34 mouse cellular contexts compared by ENCODE assay signal in the genomic region with DNA sequence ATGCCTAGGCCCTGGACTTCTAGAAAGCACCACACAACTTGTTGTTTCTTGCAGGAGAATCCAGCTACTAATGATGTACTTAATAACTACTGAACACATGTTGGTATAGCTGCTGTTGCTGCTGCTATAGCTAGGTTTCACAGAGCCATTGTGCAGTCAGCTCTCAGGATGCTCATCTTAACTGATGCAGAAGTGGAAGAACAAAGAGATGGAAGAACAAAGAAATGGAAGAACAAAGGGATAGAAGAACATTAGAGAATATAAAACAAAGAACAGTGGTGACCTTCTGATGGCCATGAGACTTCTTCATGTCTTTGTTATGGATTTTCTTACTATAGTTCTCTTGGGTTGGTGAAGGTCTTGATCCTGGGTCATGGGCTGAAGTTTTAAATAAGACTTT. TPM values are rescaled to one million over a fixed set of nuclear protein-coding genes. Genes with fewer than 3 reads are reported as not detected.
"Had no signal": no experiment of that assay in that cellular context is flagged by ENCODE, and none has a peak within 500 bp of the region (broad histone marks: within the 10 kb centered on the region; RNA-seq: fewer than 3 reads in every experiment).

No protein-coding gene starts in this region.

- H3K9ac ChIP-seq: limb, embryonic 12.5 days; limb, embryonic 13.5 days; limb, embryonic 15.5 days; liver, embryonic 13.5 days; liver, embryonic 14.5 days; liver, embryonic 15.5 days; lung, embryonic 14.5 days; lung, embryonic 15.5 days; midbrain, embryonic 12.5 days; midbrain, embryonic 13.5 days; midbrain, embryonic 15.5 days had no signal

- H3K27ac ChIP-seq: left cerebral cortex, adult 2 months; limb, embryonic 10.5 days; limb, embryonic 12.5 days; limb, embryonic 13.5 days; limb, embryonic 15.5 days; liver, embryonic 13.5 days; liver, embryonic 14.5 days; liver, embryonic 15.5 days; lung, embryonic 15.5 days; macrophage; midbrain, embryonic 10.5 days; midbrain, embryonic 12.5 days; midbrain, embryonic 13.5 days; midbrain, embryonic 15.5 days had no signal

- ATAC-seq: lung, postnatal 0 days; midbrain, embryonic 13.5 days; midbrain, embryonic 15.5 days; midbrain, embryonic 16.5 days had no signal

- H3K4me2 ChIP-seq: limb, embryonic 12.5 days; limb, embryonic 13.5 days; limb, embryonic 15.5 days; liver, embryonic 11.5 days; liver, embryonic 13.5 days; liver, embryonic 15.5 days; lung, embryonic 14.5 days; lung, embryonic 15.5 days; midbrain, embryonic 11.5 days; midbrain, embryonic 12.5 days; midbrain, embryonic 13.5 days; midbrain, embryonic 15.5 days had no signal

- H3K36me3 ChIP-seq: limb, embryonic 15.5 days; liver, embryonic 13.5 days; liver, embryonic 15.5 days; lung, embryonic 15.5 days; midbrain, embryonic 12.5 days; midbrain, embryonic 13.5 days; midbrain, embryonic 15.5 days had no signal

- DNase-seq: left cerebral cortex, postnatal 4 days; liver; liver, embryonic 13.5 days; lung, adult 18-20 months; lung, adult 2 months; lung, embryonic 14.5 days; lung, postnatal 10 days; lung, postnatal 14 days; lung, postnatal 36 days; lung, postnatal 4 days; midbrain, embryonic 14.5 days had no signal

- H3K4me3 ChIP-seq: left cerebral cortex, adult 2 months; limb, embryonic 10.5 days; limb, embryonic 12.5 days; limb, embryonic 13.5 days; limb, embryonic 15.5 days; liver, embryonic 13.5 days; liver, embryonic 15.5 days; lung, embryonic 15.5 days; megakaryocyte, embryonic 14.5 days; midbrain, embryonic 10.5 days; midbrain, embryonic 12.5 days; midbrain, embryonic 13.5 days; midbrain, embryonic 15.5 days; myocyte had no signal

- H3K9me3 ChIP-seq: limb, embryonic 10.5 days; limb, embryonic 12.5 days; limb, embryonic 13.5 days; limb, embryonic 15.5 days; liver, embryonic 13.5 days; liver, embryonic 15.5 days; lung, embryonic 15.5 days; midbrain, embryonic 10.5 days; midbrain, embryonic 12.5 days; midbrain, embryonic 13.5 days; midbrain, embryonic 15.5 days had no signal

RNA-seq across cellular contexts. Expression of a gene that starts 6.4 kb away (rescaled TPM):
- total RNA-seq: megakaryocyte progenitor cell, adult 5-6 weeks; megakaryocyte, adult 5-6 weeks; megakaryocyte-erythroid progenitor cell, adult 5-6 weeks; monocyte, adult 5-6 weeks had no signal
- polyA plus RNA-seq: macrophage had no signal
